Mouse (Mus musculus): ENCODE results near the gene Fam178b.
"Not testable (repeated sequence)": the region's sequence is repeated elsewhere in the genome, so short reads cannot be mapped to it uniquely, and the experiment has no call there.

The Fam178b gene

GRCm38 (mm10) chr1:36630053-36630739 lies 52.8 kb downstream of the Fam178b start:
- no peak for DNase-seq (ENCODE audit: low read depth, low spot score)

DNA sequence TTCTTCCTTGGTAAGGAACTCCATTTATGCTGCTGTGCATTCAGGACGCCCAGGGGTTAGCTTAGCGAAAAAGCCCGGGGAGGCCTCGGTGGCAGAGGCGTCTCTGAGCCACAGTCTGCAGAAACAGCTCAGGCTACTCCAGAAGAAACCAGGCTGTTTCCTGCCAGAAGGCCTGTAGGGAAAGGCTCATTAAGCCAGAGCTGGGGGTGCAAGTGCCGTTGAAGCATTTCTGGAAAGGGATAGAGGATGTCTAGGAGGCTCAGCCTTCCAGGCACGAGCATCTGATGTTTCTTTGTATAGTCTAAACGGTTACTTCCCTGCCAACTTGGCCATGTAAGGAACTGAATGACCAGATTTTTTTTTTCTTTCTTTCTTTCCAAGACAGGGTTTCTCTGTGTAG lies 54.4 kb downstream of the Fam178b start:
- DNase-seq (ENCODE audit: low read depth, low spot score) = no peak

- no peak for DNase-seq (ENCODE audit: low read depth, low spot score)
Measured at GRCm38 (mm10) chr1:36625442-36625841, 57.5 kb downstream of the Fam178b start.

DNA sequence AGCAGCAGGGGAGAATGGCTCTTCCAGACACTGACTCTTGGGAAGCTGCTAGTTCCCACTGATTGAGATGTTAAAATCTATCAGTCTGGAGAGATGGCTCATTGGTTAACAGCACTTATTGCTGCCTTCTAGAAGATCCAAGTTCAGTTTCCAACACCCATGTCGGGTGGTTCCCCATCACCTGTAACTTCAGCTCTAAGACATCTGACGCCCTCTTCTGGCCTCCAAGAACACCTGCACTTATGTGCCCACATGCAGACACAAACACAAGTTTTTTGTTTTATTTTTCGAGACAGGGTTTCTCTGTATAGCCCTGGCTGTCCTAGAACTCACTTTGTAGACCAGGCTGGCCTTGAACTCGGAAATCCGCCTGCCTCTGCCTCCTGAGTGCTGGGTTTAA lies 67.0 kb downstream of the Fam178b start:
- DNase-seq (ENCODE audit: low read depth, low spot score) = not testable (repeated sequence)

- no peak for DNase-seq (ENCODE audit: low read depth, low spot score)
Measured at GRCm38 (mm10) chr1:36615188-36615587, 67.8 kb downstream of the Fam178b start.

- DNase-seq (ENCODE audit: low read depth, low spot score) = no peak
Measured at GRCm38 (mm10) chr1:36614584-36614983, 68.4 kb downstream of the Fam178b start.

- no peak for DNase-seq (ENCODE audit: low read depth, low spot score)
Measured at GRCm38 (mm10) chr1:36613374-36613895, 69.5 kb downstream of the Fam178b start.

GRCm38 (mm10) chr1:36612362-36612761 lies 70.6 kb downstream of the Fam178b start:
- DNase-seq (ENCODE audit: low read depth, low spot score) = no peak

DNA sequence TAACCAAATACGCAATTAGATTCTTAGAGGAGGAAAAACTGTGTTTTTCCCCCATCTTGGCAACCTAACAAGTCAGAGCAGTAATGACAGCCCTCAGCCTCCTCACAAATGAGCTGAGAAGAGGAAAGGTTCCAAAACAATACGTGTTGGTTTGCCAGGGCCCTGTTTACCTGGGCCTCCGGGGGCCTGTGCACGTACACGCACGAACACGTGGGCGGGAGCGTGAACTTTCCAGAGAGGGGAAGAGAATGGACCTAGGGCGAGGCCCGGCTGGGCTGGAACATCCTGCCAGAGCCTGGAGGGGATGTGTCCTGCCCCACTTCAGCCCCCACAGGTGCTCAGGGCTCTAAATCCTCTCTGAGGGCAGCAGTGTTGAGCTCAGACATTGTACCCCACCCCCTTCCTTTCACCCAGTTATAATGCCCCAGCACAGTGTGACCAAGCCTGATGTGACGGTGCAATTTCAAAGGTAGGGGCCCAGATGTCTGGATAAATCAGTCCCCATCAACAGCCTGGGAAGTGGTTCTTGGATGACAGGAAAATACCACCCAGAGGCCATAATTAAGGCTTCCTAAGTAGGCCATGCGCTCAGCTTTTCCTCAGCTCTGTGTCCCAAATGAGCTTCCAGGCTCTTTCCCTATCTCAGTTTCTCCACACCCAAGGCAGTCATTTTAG lies 71.4 kb downstream of the Fam178b start:
- no peak for DNase-seq (ENCODE audit: low read depth, low spot score)

GRCm38 (mm10) chr1:36608211-36608610 lies 74.8 kb downstream of the Fam178b start:
- DNase-seq (ENCODE audit: low read depth, low spot score) = no peak

DNA sequence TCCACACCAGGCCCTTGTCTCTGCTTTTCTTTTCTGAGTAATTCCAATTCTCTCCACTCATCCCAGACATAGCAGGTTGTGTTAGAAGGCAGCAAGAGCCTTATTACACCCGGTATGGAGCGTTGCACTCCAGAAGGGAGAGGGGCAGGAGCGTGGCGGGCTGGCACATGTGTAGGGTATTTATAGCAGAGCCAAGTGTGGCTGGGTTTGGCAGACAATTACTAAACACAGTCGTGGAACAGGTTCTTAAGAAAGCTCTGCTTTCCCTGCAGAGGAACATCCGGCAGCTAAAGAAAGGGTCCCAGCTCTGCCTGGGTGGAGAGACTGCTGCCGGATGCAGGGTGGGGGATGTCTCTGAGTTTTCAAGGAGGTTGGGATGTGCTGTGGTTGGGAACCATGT lies 76.0 kb downstream of the Fam178b start:
- no peak for DNase-seq (ENCODE audit: low read depth, low spot score)

DNA sequence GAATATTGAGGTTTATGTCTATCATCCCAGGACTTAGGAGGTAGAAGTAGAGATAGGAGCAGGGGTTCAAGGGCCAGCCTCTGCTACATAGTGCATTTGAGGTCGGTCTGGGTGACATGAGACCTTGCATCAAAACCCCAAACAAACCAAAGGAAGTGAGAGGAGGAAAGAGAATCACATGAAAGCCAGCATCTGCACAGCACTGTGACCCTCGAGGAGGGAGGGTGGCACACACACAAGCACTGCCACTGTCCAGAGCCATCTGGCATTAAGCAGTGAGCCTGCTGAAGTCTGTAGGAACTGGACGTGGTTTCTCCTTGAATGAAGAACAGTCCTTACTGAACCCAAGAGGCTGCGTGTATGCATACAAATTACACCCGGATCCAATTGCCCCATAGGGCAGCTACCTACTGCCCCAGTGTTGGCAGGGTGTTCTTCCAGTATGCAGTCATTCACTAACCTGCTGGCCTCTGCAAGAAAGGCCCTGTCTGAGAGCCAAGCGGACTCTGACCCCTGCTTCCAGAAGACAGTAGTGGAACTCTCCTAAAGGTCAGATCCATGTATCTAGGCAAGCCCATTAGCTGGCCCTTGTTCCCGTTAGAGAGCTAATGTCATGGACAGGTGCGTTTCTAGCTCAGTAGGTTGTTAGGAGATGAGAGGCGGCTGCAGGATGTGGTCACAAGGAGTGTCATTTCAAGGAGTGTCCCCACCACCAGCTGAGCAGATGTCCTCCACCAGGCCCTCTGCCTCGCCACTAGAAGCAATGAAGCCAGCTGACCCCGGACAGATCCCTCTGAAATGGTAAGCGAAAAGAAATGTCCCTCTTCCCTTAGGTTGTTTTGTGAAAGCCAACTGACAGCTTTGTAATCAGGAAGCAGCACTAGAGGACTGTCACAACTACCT lies 78.5 kb downstream of the Fam178b start:
- no peak for DNase-seq (ENCODE audit: low read depth, low spot score)

DNA sequence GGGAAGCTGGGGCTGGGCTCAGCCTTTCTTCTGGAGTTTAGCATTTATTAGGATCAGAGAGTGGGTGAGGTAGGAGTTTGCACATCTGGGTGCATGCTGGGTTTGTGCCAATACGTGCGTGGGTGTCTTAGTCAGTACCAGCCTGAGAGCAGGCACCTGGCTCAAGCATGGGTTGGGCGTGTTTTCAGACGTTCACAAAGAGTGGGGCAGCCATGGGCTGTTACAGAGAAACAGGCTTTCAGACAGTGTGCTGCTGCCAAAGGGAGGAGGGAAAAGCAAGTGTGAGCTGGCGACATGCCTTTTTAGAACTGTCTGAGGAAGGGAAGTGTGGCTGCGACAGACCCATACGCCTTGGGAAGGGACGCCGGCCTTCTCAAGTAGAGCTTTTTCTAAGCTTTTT lies 79.6 kb downstream of the Fam178b start:
- no peak for DNase-seq (ENCODE audit: low read depth, low spot score)

GRCm38 (mm10) chr1:36602271-36602670 lies 80.7 kb downstream of the Fam178b start:
- DNase-seq (ENCODE audit: low read depth, low spot score) = no peak

DNA sequence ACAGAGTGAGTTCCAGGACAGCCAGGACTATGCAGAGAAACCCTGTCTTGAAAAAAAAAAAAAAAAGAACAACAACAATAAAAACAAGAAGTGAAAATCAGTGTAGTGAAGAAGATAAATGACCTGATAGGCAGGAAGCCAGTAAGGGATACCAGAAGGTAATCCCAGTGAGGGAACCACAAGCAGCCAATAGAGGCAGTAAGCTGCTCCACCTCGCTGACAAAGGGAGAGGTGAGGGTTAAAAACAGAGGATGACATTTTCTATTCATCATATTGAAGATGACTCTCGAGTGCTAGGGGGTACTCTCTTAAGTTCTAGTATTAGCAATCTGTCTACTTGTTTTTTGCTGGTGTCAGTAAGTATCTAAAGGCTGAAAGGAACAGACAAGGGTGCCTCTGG lies 84.6 kb downstream of the Fam178b start:
- no peak for DNase-seq (ENCODE audit: low read depth, low spot score)

- peak; percentile 16 for DNase-seq (ENCODE audit: low read depth, low spot score)
Measured at GRCm38 (mm10) chr1:36596114-36596513, 86.9 kb downstream of the Fam178b start.

GRCm38 (mm10) chr1:36595167-36595931 lies 87.6 kb downstream of the Fam178b start:
- DNase-seq (ENCODE audit: low read depth, low spot score) = no peak

- no peak for DNase-seq (ENCODE audit: low read depth, low spot score)
Measured at GRCm38 (mm10) chr1:36593099-36593498, 89.9 kb downstream of the Fam178b start.

DNA sequence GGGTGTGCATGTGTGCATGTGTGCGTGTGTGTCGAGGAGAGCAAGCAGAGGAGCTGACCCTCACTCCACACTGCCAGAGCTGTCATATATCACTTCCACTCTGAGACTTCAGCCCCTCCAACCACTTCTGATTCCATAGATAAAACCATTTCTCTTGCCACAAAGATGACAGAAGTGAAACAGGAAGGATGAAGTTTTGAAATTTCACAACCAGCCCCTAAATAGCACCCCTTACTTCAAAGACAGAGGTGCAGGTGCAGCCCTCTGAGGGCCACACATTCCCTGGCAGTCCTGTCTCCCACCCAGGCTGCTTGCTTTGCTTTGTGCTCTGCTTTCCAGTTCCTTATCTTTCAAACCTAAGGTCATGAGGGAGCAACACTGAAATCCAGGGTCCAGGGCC lies 91.6 kb downstream of the Fam178b start:
- DNase-seq (ENCODE audit: low read depth, low spot score) = no peak

DNA sequence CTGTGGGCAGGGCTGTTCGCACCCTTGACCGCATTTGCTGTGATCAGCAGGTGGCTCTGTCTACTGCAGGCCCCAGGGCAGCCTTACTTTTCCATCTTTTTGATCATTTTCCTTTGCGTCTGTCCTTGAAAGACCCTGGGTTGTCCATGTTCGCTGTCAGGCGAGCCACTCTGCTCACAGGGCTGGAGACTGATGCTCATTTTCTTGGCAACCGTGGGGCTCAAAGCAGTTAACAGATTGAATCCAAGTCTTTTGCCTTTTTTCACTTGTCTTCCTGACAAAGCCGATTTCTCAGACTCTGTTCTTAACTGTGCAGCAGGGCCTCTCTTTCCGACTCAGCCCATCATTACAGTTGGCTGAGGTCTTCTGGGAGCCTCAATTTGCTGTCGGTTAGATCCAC lies 92.3 kb downstream of the Fam178b start:
- no peak for DNase-seq (ENCODE audit: low read depth, low spot score)

GRCm38 (mm10) chr1:36589486-36589885 lies 93.5 kb downstream of the Fam178b start:
- DNase-seq (ENCODE audit: low read depth, low spot score) = no peak
